ENCODE assay signal across 12 mouse cellular contexts in genomic region chr1:154409051-154409450, GRCm38 (mm10).
"Had no signal": no experiment of that assay in that cellular context is flagged by ENCODE, and none has a peak within 500 bp of the region (broad histone marks: within the 10 kb centered on the region; RNA-seq: fewer than 3 reads in every experiment).

No protein-coding gene starts in this region.

- DNase-seq: left cerebral cortex, postnatal 4 days; liver; liver, embryonic 13.5 days; liver, postnatal 0 days; lung, adult 18-20 months; lung, adult 2 months; lung, embryonic 14.5 days; lung, postnatal 10 days; lung, postnatal 14 days; lung, postnatal 36 days; lung, postnatal 4 days; midbrain, embryonic 14.5 days had no signal
